Mouse (Mus musculus): ENCODE measurements around the gene Aplnr. TPM values are rescaled to one million over a fixed set of nuclear protein-coding genes. Genes with fewer than 3 reads are reported as not detected.

The Aplnr gene
- total RNA-seq, 2 experiments from 2014 or later = 0.23 to 0.30 TPM

DNA sequence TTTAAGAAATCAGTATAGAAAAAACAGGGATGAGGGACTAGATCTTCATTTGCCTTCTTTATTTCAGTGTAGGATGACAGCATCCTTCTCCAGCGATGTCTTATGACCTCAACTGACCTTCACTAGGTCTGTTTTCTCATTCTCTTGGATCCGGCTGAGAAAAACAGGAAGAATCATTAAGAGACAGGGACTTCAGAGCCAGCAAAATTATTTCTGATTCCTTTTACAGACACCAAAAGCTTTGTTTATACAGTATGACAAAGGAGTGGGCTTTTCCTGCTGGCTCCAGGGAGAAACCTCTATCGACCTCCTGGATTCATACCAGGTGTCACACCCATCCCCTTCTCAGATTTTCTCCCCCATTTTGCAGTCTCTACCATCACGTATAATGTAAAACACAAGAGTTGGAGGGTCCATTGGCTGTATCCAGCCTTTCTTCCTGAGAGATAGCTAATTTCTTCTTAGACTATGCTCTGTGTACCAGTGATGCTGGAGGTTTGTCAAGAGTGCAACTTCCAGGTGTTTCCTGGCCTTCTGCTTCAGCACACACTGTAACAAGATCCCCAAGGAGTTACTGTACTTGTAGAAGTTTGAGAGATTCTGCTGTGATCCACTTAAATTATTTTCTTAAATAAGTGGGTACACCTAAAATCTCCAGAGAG lies 42.2 kb downstream of the Aplnr start:
- no peak for DNase-seq (ENCODE audit: low spot score in 2 of 2)

DNA sequence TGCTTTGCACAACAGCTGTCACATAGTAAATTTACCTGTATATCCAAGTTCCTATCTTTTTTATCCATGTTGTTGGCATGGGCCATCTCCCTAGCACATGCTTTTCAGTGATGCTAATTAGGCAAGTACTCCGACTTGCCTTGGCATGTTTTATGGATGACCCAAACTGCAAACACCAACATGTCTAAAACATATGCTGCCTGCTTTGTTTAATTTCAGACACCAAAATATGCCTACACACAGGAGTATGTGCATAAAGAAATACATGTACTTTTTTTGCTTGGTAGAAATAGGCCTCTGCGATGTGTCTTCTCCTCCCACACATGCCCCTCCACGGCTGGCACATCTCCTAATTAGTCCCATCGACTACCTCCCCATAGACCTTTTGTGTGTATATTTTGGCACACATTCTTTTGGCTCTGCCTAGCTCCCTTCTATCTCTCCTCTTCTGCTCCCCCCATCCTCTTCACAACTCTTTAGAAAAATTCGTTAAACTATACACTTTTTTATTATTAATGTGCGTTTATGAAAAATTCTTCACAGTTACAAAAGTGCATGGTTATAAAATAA lies 51.6 kb downstream of the Aplnr start:
- DNase-seq (ENCODE audit: low spot score in 2 of 2) = no peak

Other genes starting within 250 kb of the Aplnr start
- 100 to 1,000 TPM; 103 to 104 TPM for gene Rtn4rl2, start 249.5 kb upstream of the Aplnr start, total RNA-seq (2021)
- gene Slc43a3, start 199.6 kb upstream of the Aplnr start, total RNA-seq (2021) = under 1 TPM; 0.30 to 0.58 TPM
- not detected for gene Prg2, start 155.8 kb upstream of the Aplnr start, total RNA-seq (2021)
- gene Prg3, start 148.0 kb upstream of the Aplnr start, total RNA-seq (2021) = not detected
- gene Ssrp1, start 99.0 kb upstream of the Aplnr start, total RNA-seq (2021) = 100 to 1,000 TPM; 114 to 115 TPM
- 1 to 10 TPM; 1.6 to 2.1 TPM for gene P2rx3, start 98.8 kb upstream of the Aplnr start, total RNA-seq (2021)
- 100 to 1,000 TPM; 175 to 194 TPM for gene Tnks1bp1, start 88.2 kb upstream of the Aplnr start, total RNA-seq (2021)
- gene Lrrc55, start 61.0 kb downstream of the Aplnr start, total RNA-seq (2021) = 10 to 100 TPM; 10.2 to 12.3 TPM
- not detected for gene Olfr987, start 203.1 kb downstream of the Aplnr start, total RNA-seq (2021)
- gene Olfr988, start 227.0 kb downstream of the Aplnr start, total RNA-seq (2021) = not detected